Mouse (Mus musculus): ENCODE results near the gene Tex21.

DNA sequence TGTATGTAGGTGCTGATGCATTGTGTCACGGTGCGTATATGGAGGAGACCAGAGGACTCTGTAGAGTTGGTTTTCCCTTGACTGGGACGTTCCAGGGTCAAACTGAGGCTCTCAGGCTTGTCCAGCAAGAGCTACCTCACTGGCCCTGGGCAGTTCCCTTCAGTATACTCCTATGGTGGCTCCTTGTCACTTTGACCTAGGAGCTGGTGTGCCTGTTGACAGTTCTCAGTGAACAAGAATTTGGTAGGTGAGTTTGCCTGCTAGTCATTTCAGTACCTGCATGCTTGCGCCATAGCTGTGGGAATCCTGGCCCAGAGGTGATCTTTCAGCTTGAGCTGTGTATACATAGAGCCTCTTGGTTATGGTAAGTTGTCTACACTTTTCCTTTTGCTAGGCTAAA, 16.4 kb upstream of the Tex21 start:
- TF ChIP-seq CTCF (IDR thresholded peaks at IDR 0.05; ENCODE audit: borderline replicate concordance, control insufficient read depth, extremely low read depth, insufficient read depth, low read length, poor library complexity) (no peak), POLR2A (IDR thresholded peaks at IDR 0.05; ENCODE audit: control insufficient read depth, extremely low read depth, insufficient read depth, low read length, poor library complexity) (no peak)
